Mouse (Mus musculus) olfactory bulb, adult 2 months (tissue): ENCODE results near the gene Smg5.

Source experiments
- CTCF ChIP-seq: fragments of 200-500 bp; IDR thresholded peaks from 2 replicates; pipeline ENCODE4 v1.5.1; 2012; ENCODE audit warnings: low read depth, mild to moderate bottlenecking, low read length, moderate library complexity; ENCODE audit not compliant: insufficient read depth
- POLR2A ChIP-seq: fragments of 200-500 bp; IDR thresholded peaks from 2 replicates; pipeline ENCODE4 v1.6.1; 2012; ENCODE audit warnings: mild to moderate bottlenecking, low read depth, low read length, moderate library complexity; ENCODE audit not compliant: insufficient read depth

DNA sequence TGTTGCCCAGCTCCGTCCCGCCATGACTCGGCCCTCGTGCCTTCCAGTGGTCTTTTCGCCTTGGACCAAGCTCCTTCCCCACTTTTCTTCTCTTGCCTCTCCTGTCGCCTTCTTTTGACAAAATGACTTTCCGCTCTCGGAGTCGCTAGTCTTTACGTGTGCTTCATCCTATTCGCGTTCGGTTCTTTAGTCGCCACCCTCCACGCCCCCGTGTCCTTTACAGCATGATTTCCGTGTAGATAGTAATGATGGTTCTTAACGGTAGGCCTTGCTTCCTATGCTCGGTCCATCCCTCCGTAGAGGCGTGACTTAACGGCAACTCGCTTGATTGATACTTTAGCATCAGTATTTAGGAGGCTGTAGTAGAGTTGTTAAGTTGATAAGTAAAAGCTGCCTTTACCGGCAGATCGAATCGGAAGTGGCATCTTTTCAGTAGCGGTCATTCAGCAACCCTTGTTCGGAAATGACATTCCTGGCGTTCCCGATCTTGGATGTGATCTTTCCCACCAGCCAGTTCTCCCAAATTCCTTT, 38.7 kb upstream of the Smg5 start:
- no peak for TF ChIP-seq CTCF
- no peak for TF ChIP-seq POLR2A
